Mouse (Mus musculus): Measurements from ENCODE around the gene Jpt2. TPM values are rescaled to one million over a fixed set of nuclear protein-coding genes. Genes with fewer than 3 reads are reported as not detected.

Gene Jpt2
- polyA plus RNA-seq, 1 experiment from 2014 or later = 95.0 TPM

- Histone ChIP-seq H3K4me2 (ENCODE audit: low read length) (no peak overlapping the region), H3K27me3 (ENCODE audit: insufficient read depth, low read length) (no peaks in the 10 kb centered on the region), H3K27ac (no peak overlapping the region), H3K36me3 (ENCODE audit: insufficient read depth, low read length) (peaks cover 30% of the 10 kb centered on the region), H3K4me1 (replicated peaks; ENCODE audit: insufficient read depth, low read length) (peaks cover 6% of the 10 kb centered on the region; the same call in 1 of the 2 replicates), H3K9ac (ENCODE audit: low read depth, low read length) (no peak overlapping the region), H3K4me3 (replicated peaks; ENCODE audit: low read depth, low read length) (no peak overlapping the region), H3K9me3 (replicated peaks; ENCODE audit: low read length) (no peaks in the 10 kb centered on the region)
- DNase-seq (ENCODE audit: low spot score) (no peak), ATAC-seq (replicated peaks; ENCODE audit: low FRiP score, low read depth) (no peak)
- WGBS = 93% methylated on average over 12 of the region's 12 CpGs
- no peak for TF ChIP-seq CTCF (IDR thresholded peaks at IDR 0.05; ENCODE audit: low read depth)
Measured at GRCm38 (mm10) chr17:24892785-24893184, 67.7 kb downstream of the Jpt2 start.

- Histone ChIP-seq H3K4me1 (replicated peaks; ENCODE audit: insufficient read depth, low read length) (peaks cover 12% of the 10 kb centered on the region), H3K27ac (no peak overlapping the region), H3K4me3 (replicated peaks; ENCODE audit: low read depth, low read length) (no peak overlapping the region), H3K9ac (ENCODE audit: low read depth, low read length) (no peak overlapping the region), H3K27me3 (ENCODE audit: insufficient read depth, low read length) (no peaks in the 10 kb centered on the region), H3K4me2 (ENCODE audit: low read length) (no peak overlapping the region), H3K36me3 (ENCODE audit: insufficient read depth, low read length) (peaks cover 30% of the 10 kb centered on the region), H3K9me3 (replicated peaks; ENCODE audit: low read length) (no peaks in the 10 kb centered on the region)
- WGBS = 84% methylated on average over 13 of the region's 13 CpGs
- no peak for TF ChIP-seq CTCF (IDR thresholded peaks at IDR 0.05; ENCODE audit: low read depth)
- DNase-seq (ENCODE audit: low spot score) (no peak), ATAC-seq (replicated peaks; ENCODE audit: low FRiP score, low read depth) (no peak)
Measured at GRCm38 (mm10) chr17:24891321-24891720, 69.2 kb downstream of the Jpt2 start.

DNA sequence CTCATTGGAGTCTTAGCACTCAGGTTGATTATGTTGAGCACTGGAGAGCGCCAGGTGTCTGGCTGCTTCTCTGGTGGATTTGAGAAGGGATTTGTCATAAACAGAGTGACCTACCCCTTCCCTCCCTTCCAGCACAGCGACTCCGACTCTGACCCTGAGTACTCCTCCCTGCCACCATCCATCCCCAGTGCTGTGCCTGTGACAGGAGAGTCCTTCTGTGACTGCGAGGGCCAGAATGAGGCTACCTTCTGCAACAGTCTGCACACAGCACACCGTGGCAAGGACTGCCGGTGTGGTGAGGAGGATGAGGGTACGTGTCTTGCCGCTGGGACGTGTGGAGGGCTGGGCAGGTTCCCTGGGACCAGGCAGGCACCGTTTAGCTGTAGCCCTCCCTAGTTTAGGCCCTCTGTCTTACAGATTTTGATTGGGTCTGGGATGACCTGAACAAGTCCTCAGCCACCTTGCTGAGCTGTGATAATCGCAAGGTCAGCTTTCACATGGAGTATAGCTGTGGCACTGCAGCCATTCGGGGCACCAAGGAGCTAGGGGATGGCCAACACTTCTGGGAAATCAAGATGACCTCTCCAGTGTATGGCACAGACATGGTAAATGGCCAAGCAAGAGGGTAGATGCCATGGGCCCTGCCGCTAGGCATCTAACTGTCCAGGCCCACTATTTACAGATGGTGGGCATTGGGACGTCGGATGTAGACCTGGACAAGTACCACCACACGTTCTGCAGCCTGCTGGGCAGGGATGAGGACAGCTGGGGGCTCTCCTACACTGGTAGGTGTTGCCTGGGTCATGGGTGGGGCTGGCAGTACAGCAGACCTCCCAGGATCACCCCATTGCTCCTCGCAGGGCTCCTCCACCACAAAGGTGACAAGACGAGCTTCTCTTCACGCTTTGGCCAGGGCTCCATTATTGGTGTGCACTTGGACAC is 70.1 kb downstream of the Jpt2 start:
- Histone ChIP-seq H3K9ac (ENCODE audit: low read depth, low read length) (no peak overlapping the region), H3K36me3 (ENCODE audit: insufficient read depth, low read length) (peaks cover 30% of the 10 kb centered on the region), H3K27me3 (ENCODE audit: insufficient read depth, low read length) (no peaks in the 10 kb centered on the region), H3K4me3 (replicated peaks; ENCODE audit: low read depth, low read length) (no peak overlapping the region), H3K9me3 (replicated peaks; ENCODE audit: low read length) (no peaks in the 10 kb centered on the region), H3K4me1 (replicated peaks; ENCODE audit: insufficient read depth, low read length) (peaks cover 12% of the 10 kb centered on the region), H3K27ac (no peak overlapping the region), H3K4me2 (ENCODE audit: low read length) (no peak overlapping the region)
- no peak for ATAC-seq (replicated peaks; ENCODE audit: low FRiP score, low read depth)
- 83% methylated on average over 18 of the region's 19 CpGs for WGBS
- TF ChIP-seq CTCF (IDR thresholded peaks at IDR 0.05; ENCODE audit: low read depth) = no peak
- DNase-seq (ENCODE audit: low spot score) = no peak

DNA sequence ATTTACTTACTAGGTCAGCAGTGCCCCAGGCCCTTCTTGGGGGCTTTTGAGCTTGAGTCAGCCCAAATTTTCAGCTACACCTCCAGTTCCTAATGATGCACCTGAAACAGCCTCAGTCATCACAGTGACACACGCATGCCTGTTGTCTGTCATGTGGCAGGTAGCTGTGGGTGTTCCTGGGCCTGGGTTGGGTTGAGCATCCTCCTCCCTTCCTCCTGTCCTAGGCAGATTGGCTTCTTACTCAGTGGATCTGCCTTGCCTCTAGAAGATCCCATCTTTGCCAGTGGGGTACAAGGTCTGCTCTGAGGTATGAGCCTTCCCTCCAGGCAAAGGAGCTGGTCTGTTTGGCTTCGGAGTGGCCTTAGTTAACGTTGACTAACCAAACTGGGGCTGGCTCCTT is 71.6 kb downstream of the Jpt2 start:
- no peak for ATAC-seq (replicated peaks; ENCODE audit: low FRiP score, low read depth)
- 85% methylated on average over 3 of the region's 3 CpGs for WGBS

More for the DNA sequence above, 71.6 kb downstream of the Jpt2 start:
- Histone ChIP-seq H3K27me3 (ENCODE audit: insufficient read depth, low read length) (no peaks in the 10 kb centered on the region), H3K9me3 (replicated peaks; ENCODE audit: low read length) (no peaks in the 10 kb centered on the region), H3K4me1 (replicated peaks; ENCODE audit: insufficient read depth, low read length) (peaks cover 6% of the 10 kb centered on the region), H3K36me3 (ENCODE audit: insufficient read depth, low read length) (peaks cover 35% of the 10 kb centered on the region), H3K9ac (ENCODE audit: low read depth, low read length) (no peak overlapping the region), H3K4me2 (ENCODE audit: low read length) (no peak overlapping the region), H3K4me3 (replicated peaks; ENCODE audit: low read depth, low read length) (no peak overlapping the region), H3K27ac (no peak overlapping the region)
- no peak for TF ChIP-seq CTCF (IDR thresholded peaks at IDR 0.05; ENCODE audit: low read depth)
- no peak for DNase-seq (ENCODE audit: low spot score)

Other genes with a start within 250 kb of the Jpt2 start
- gene Rnf151, start 242.6 kb downstream of the Jpt2 start, polyA plus RNA-seq (2015; fragmentation: Nextera tagmentation; extraction: Ambion mirVana) = not detected in 2 replicates
- gene Rps2, start 242.6 kb downstream of the Jpt2 start, polyA plus RNA-seq (2015; fragmentation: Nextera tagmentation; extraction: Ambion mirVana) = 1,452 and 1,460 TPM in 2 replicates
- 417 and 419 TPM in 2 replicates for gene Ndufb10, start 236.2 kb downstream of the Jpt2 start, polyA plus RNA-seq (2015; fragmentation: Nextera tagmentation; extraction: Ambion mirVana)
- gene Rpl3l, start 232.9 kb downstream of the Jpt2 start, polyA plus RNA-seq (2015; fragmentation: Nextera tagmentation; extraction: Ambion mirVana) = 0.36 and 0.38 TPM in 2 replicates
- 45.8 and 48.6 TPM in 2 replicates for gene Msrb1, start 224.0 kb downstream of the Jpt2 start, polyA plus RNA-seq (2015; fragmentation: Nextera tagmentation; extraction: Ambion mirVana)
- gene Hs3st6, start 207.7 kb downstream of the Jpt2 start, polyA plus RNA-seq (2015; fragmentation: Nextera tagmentation; extraction: Ambion mirVana) = 33.0 and 38.6 TPM in 2 replicates
- 0.23 and 0.47 TPM in 2 replicates for gene Meiob, start 156.4 kb downstream of the Jpt2 start, polyA plus RNA-seq (2015; fragmentation: Nextera tagmentation; extraction: Ambion mirVana)
- gene Hagh, start 120.5 kb downstream of the Jpt2 start, polyA plus RNA-seq (2015; fragmentation: Nextera tagmentation; extraction: Ambion mirVana) = 99.7 and 101 TPM in 2 replicates
- 88.0 and 90.7 TPM in 2 replicates for gene Fahd1, start 110.3 kb downstream of the Jpt2 start, polyA plus RNA-seq (2015; fragmentation: Nextera tagmentation; extraction: Ambion mirVana)
- 6.8 and 8.2 TPM in 2 replicates for gene Igfals, start 94.7 kb downstream of the Jpt2 start, polyA plus RNA-seq (2015; fragmentation: Nextera tagmentation; extraction: Ambion mirVana)
- 55.9 and 57.5 TPM in 2 replicates for gene Nubp2, start 74.3 kb downstream of the Jpt2 start, polyA plus RNA-seq (2015; fragmentation: Nextera tagmentation; extraction: Ambion mirVana)
- 53.4 and 55.9 TPM in 2 replicates for gene Spsb3, start 74.0 kb downstream of the Jpt2 start, polyA plus RNA-seq (2015; fragmentation: Nextera tagmentation; extraction: Ambion mirVana)
- 29.5 and 29.6 TPM in 2 replicates for gene Eme2, start 65.6 kb downstream of the Jpt2 start, polyA plus RNA-seq (2015; fragmentation: Nextera tagmentation; extraction: Ambion mirVana)
- gene Mrps34, start 65.6 kb downstream of the Jpt2 start, polyA plus RNA-seq (2015; fragmentation: Nextera tagmentation; extraction: Ambion mirVana) = 141 TPM in 2 replicates
- gene Nme3, start 64.2 kb downstream of the Jpt2 start, polyA plus RNA-seq (2015; fragmentation: Nextera tagmentation; extraction: Ambion mirVana) = 87.1 and 93.1 TPM in 2 replicates
- gene Mapk8ip3, start 23.7 kb downstream of the Jpt2 start, polyA plus RNA-seq (2015; fragmentation: Nextera tagmentation; extraction: Ambion mirVana) = 12.7 and 13.7 TPM in 2 replicates
- 3.4 and 4.5 TPM in 2 replicates for gene Cramp1l, start 55.1 kb upstream of the Jpt2 start, polyA plus RNA-seq (2015; fragmentation: Nextera tagmentation; extraction: Ambion mirVana)
- gene Ift140, start 55.4 kb upstream of the Jpt2 start, polyA plus RNA-seq (2015; fragmentation: Nextera tagmentation; extraction: Ambion mirVana) = 10.1 and 10.9 TPM in 2 replicates
- 54.5 and 59.9 TPM in 2 replicates for gene Tmem204, start 122.9 kb upstream of the Jpt2 start, polyA plus RNA-seq (2015; fragmentation: Nextera tagmentation; extraction: Ambion mirVana)
- gene Telo2, start 155.3 kb upstream of the Jpt2 start, polyA plus RNA-seq (2015; fragmentation: Nextera tagmentation; extraction: Ambion mirVana) = 24.2 and 24.7 TPM in 2 replicates
- not detected in 2 replicates for gene Ptx4, start 160.1 kb upstream of the Jpt2 start, polyA plus RNA-seq (2015; fragmentation: Nextera tagmentation; extraction: Ambion mirVana)
- 14.7 and 17.2 TPM in 2 replicates for gene Clcn7, start 172.7 kb upstream of the Jpt2 start, polyA plus RNA-seq (2015; fragmentation: Nextera tagmentation; extraction: Ambion mirVana)
- not detected in 2 replicates for gene Ccdc154, start 201.8 kb upstream of the Jpt2 start, polyA plus RNA-seq (2015; fragmentation: Nextera tagmentation; extraction: Ambion mirVana)
- not detected in 2 replicates for gene Gm38655, start 214.8 kb upstream of the Jpt2 start, polyA plus RNA-seq (2015; fragmentation: Nextera tagmentation; extraction: Ambion mirVana)
- gene BC003965, start 223.9 kb upstream of the Jpt2 start, polyA plus RNA-seq (2015; fragmentation: Nextera tagmentation; extraction: Ambion mirVana) = 31.6 and 32.1 TPM in 2 replicates
- gene Unkl, start 227.7 kb upstream of the Jpt2 start, polyA plus RNA-seq (2015; fragmentation: Nextera tagmentation; extraction: Ambion mirVana) = 7.0 and 7.5 TPM in 2 replicates